In the genomic region with DNA sequence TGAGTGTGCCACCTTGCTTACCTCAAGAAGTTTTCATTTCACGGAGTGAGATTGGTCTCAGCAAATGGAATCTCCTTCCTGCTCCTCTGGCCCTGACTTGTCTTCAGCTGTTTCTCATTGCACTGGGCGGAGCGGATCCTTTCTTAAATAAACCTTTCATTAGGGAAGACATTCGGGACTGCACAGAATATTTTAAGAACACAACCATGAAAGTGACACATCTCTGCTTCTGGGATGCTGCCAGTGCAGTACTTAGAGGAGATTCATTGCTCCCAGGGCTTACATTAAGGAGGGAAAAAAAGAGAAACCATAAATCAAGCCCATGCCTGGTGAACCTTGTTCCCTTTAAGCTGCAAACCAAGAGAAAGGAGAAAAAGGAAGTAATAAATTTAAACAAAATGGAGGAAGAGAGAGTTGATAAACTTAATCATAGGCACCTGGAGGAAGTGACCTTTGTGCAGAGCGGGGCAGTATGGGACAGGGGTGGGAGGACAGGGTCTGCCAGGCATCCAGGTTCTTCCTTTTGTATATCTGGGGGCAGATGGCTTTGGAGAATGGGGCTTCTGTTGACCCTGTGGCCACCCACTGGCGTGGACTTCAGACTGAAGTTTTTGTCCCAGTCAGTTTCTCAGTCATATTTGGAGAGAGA, we compare ENCODE assay signal across 12 mouse cellular contexts. TPM values are rescaled to one million over a fixed set of nuclear protein-coding genes. Genes with fewer than 3 reads are reported as not detected.
DNase-seq lines count a peak whose midpoint lies in the region; ATAC-seq lines count a peak whose summit lies in the region.
"Had no signal": no experiment of that assay in that cellular context is flagged by ENCODE, and none has a peak within 500 bp of the region (broad histone marks: within the 10 kb centered on the region; RNA-seq: fewer than 3 reads in every experiment).

No protein-coding gene starts in this region.

- ATAC-seq in heart, embryonic 13.5 days (ENCODE audit: extremely low read depth, insufficient number of reproducible peaks, low FRiP score, low TSS enrichment): no peak
- peak; percentile 70 for ATAC-seq in liver, embryonic 16.5 days (ENCODE audit: low read depth)

- H3K4me3 ChIP-seq in heart, embryonic 13.5 days: no peak overlapping the region
- no peak overlapping the region for H3K4me3 ChIP-seq in liver, embryonic 16.5 days (ENCODE audit: low read depth, low read length)
- H3K4me3 ChIP-seq: embryonic facial prominence, embryonic 15.5 days; left cerebral cortex, adult 2 months; lung, embryonic 15.5 days; midbrain, embryonic 15.5 days had no signal

- H3K9me3 ChIP-seq in heart, embryonic 13.5 days: no peaks in the 10 kb centered on the region
- no peaks in the 10 kb centered on the region for H3K9me3 ChIP-seq in liver, embryonic 16.5 days (replicated peaks; ENCODE audit: control insufficient read depth, low read length)
- H3K9me3 ChIP-seq: embryonic facial prominence, embryonic 15.5 days; lung, embryonic 15.5 days; midbrain, embryonic 15.5 days had no signal

- no peaks in the 10 kb centered on the region for H3K27me3 ChIP-seq in heart, embryonic 13.5 days (replicated peaks)
- no peaks in the 10 kb centered on the region for H3K27me3 ChIP-seq in liver, embryonic 16.5 days (ENCODE audit: control insufficient read depth, insufficient read depth, low read depth, low read length)
- H3K27me3 ChIP-seq: embryonic facial prominence, embryonic 15.5 days; lung, embryonic 15.5 days; midbrain, embryonic 15.5 days had no signal

- 67% methylated on average over 6 of the region's 6 CpGs for WGBS in heart, embryonic 13.5 days
- WGBS in liver, embryonic 16.5 days (ENCODE audit: insufficient replicate concordance): 45% methylated on average over 6 of the region's 6 CpGs

- H3K9ac ChIP-seq in heart, embryonic 13.5 days: 0 out of 2 replicates have a peak overlapping the region, but pooled peaks have one; percentile 7
- H3K9ac ChIP-seq in liver, embryonic 16.5 days (ENCODE audit: low read depth, low read length): no peak overlapping the region
- H3K9ac ChIP-seq: embryonic facial prominence, embryonic 15.5 days; lung, embryonic 15.5 days; midbrain, embryonic 15.5 days had no signal

- H3K4me1 ChIP-seq in heart, embryonic 13.5 days: no peaks in the 10 kb centered on the region
- H3K4me1 ChIP-seq in liver, embryonic 16.5 days (ENCODE audit: control insufficient read depth, low read depth, low read length): peaks cover 2% of the 10 kb centered on the region; the same call in 1 of the 2 replicates
- H3K4me1 ChIP-seq: lung, embryonic 15.5 days had no signal

- no peaks in the 10 kb centered on the region for H3K36me3 ChIP-seq in heart, embryonic 13.5 days
- H3K36me3 ChIP-seq in liver, embryonic 16.5 days (ENCODE audit: control insufficient read depth, insufficient read depth): no peaks in the 10 kb centered on the region
- H3K36me3 ChIP-seq: embryonic facial prominence, embryonic 15.5 days; lung, embryonic 15.5 days; midbrain, embryonic 15.5 days had no signal

- no peak overlapping the region for H3K27ac ChIP-seq in heart, embryonic 13.5 days (replicated peaks)
- peak overlapping the region; percentile 75 for H3K27ac ChIP-seq in liver, embryonic 16.5 days (ENCODE audit: low read length)
- H3K27ac ChIP-seq: embryonic facial prominence, embryonic 15.5 days; left cerebral cortex, adult 2 months; lung, embryonic 15.5 days; midbrain, embryonic 15.5 days had no signal

- H3K4me2 ChIP-seq in heart, embryonic 13.5 days: no peak overlapping the region
- H3K4me2 ChIP-seq in liver, embryonic 16.5 days (ENCODE audit: low read depth, low read length): peak overlapping the region; percentile 4; the same call in 1 of the 2 replicates
- H3K4me2 ChIP-seq: embryonic facial prominence, embryonic 15.5 days; lung, embryonic 15.5 days; midbrain, embryonic 15.5 days had no signal

- no peak for DNase-seq in heart, adult 18-20 months
- peak; percentile 37 for DNase-seq in A20 (ENCODE audit: low read depth, low spot score)
- peak; percentile 46 for DNase-seq in embryo, embryonic 10.5 days (ENCODE audit: low spot score)
- no peak for DNase-seq in right cerebral cortex, postnatal 36 days (ENCODE audit: low spot score in 2 of 2)
- no peak for DNase-seq in urinary bladder, postnatal 36 days (ENCODE audit: low spot score in 2 of 2)

RNA-seq across cellular contexts. Expression of a gene that starts 37.5 kb away (rescaled TPM):
- 0.57 and 1.3 TPM in 2 replicates for polyA plus RNA-seq in heart, embryonic 13.5 days (2015; fragmentation: Nextera tagmentation; extraction: Ambion mirVana)
- not detected for total RNA-seq in heart, adult 18-20 months (2021)
- not detected in 2 replicates for polyA plus RNA-seq in liver, embryonic 16.5 days (2015; fragmentation: Nextera tagmentation; extraction: Ambion mirVana)
- polyA plus RNA-seq: gonadal fat pad, adult 2 months had no signal

RNA-seq across cellular contexts. Expression of a gene that starts 50.2 kb away (rescaled TPM):
- 26.9 and 28.2 TPM in 2 replicates for polyA plus RNA-seq in heart, embryonic 13.5 days (2015; fragmentation: Nextera tagmentation; extraction: Ambion mirVana)
- total RNA-seq in heart, adult 18-20 months (2021): 10 to 100 TPM in 1 of 2 experiments, 1 to 10 TPM in 1; 8.8 to 10.5 TPM
- polyA plus RNA-seq in liver, embryonic 16.5 days (2015; fragmentation: Nextera tagmentation; extraction: Ambion mirVana): 11.6 and 11.8 TPM in 2 replicates

RNA-seq across cellular contexts. Expression of a gene that starts 50.4 kb away (rescaled TPM):
- 60.4 and 66.9 TPM in 2 replicates for polyA plus RNA-seq in heart, embryonic 13.5 days (2015; fragmentation: Nextera tagmentation; extraction: Ambion mirVana)
- total RNA-seq in heart, adult 18-20 months (2021): 10 to 100 TPM; 45.0 to 49.5 TPM
- polyA plus RNA-seq in liver, embryonic 16.5 days (2015; fragmentation: Nextera tagmentation; extraction: Ambion mirVana): 20.2 and 21.7 TPM in 2 replicates

Comparison
In these comparisons a context has a peak if more than half of its experiments do, and no peak if none do; other contexts are left out.
1. DNase-seq: peak in A20 (single experiment) and embryo, embryonic 10.5 days (single experiment); none in heart, adult 18-20 months (0 of 2), right cerebral cortex, postnatal 36 days (0 of 2) and urinary bladder, postnatal 36 days (0 of 2).